Mouse (Mus musculus) kidney, adult 2 months (tissue): ENCODE data around the gene Exoc6b.

Source experiments
- CTCF ChIP-seq: fragments of 200-500 bp; conservative IDR thresholded peaks from 2 replicates; pipeline ENCODE4 v1.5.1; 2011; ENCODE audit warnings: low read depth, mild to moderate bottlenecking, control low read depth, low read length, moderate library complexity, mixed read lengths; ENCODE audit not compliant: insufficient read depth, insufficient read length
- POLR2A ChIP-seq: fragments of 200-500 bp; IDR thresholded peaks from one replicate; pipeline ENCODE4 v1.6.1; 2011; ENCODE audit warnings: low read depth, low read length, control low read depth

DNA sequence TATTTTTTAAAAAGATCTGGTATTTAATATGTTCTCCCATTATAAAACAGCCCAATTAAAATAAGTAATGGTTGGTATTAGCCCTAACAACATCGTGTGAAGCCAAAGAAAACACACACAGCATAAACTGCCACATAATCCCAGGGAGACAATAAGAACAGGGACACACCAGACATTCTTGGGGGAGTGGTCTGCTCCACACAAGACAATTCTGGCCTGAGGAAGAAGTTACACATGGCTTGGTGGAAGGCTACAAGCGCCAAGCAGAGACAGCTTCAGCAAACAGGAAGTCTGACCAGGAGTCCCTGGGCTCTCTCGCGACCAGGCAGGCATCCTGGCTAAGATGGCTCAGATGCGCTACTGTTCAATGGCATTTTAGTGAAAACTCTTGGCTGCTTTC is 290.3 kb downstream of the Exoc6b start:
- no peak for TF ChIP-seq POLR2A
- TF ChIP-seq CTCF, result no peak
